Mouse (Mus musculus): ENCODE results near the gene Hkdc1. TPM values are rescaled to one million over a fixed set of nuclear protein-coding genes. Genes with fewer than 3 reads are reported as not detected.
"Not testable (repeated sequence)": the region's sequence is repeated elsewhere in the genome, so short reads cannot be mapped to it uniquely, and the experiment has no call there.

The Hkdc1 gene
- total RNA-seq (2014; fragmentation: Nextera tagmentation) = not detected in 2 replicates
- 0.05 and 0.06 TPM in 2 replicates for total RNA-seq (2017)
- polyA plus RNA-seq (2012) = 0.02 TPM in 1 of 2 replicates, not detected in the other

DNA sequence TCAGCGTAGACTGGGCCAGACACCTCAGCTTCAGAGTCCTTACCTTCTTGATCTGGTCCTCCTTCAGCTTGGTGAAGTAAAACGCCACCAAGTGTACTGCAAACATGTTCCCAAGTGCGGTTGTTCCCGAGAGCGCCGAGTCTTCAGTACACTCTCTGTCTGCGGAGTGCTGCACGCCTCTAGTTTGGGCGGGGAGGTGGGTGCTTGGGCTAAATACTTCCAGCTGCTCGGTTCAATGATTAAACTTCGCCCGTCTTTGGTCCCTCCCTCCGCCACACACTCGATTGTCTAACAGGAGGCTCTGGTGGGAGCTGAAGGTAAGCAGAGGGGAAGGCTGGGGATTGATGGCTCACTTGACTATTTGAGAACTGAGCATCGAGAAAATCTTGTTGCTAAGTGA lies at the start of gene Hkdc1:
Hkdc1 (minus strand) TSS at position 237 of the 400 bp plus-strand sequence.
- Histone ChIP-seq H3K36me3 (replicated peaks) (no peaks in the 10 kb centered on the region), H3K27me3 (ENCODE audit: insufficient read depth, low read length) (peaks cover 11% of the 10 kb centered on the region; the same call in 1 of the 2 replicates), H3K4me3 (ENCODE audit: low read depth, low read length) (no peak within 1 kb of the TSS), H3K9me3 (replicated peaks) (no peaks in the 10 kb centered on the region), H3K4me1 (ENCODE audit: insufficient read depth, low read depth, low read length) (peaks cover 5% of the 10 kb centered on the region)
- ATAC-seq (ENCODE audit: extremely low read depth, insufficient number of reproducible peaks, low FRiP score, poor library complexity, severe bottlenecking) = no peak
- TF ChIP-seq GATA2 (IDR thresholded peaks at IDR 0.05; ENCODE audit: borderline replicate concordance, low read depth, low read length) = no peak
- no peak for TF ChIP-seq CTCF (IDR thresholded peaks at IDR 0.05; ENCODE audit: low read depth, low read length)
- no peak for TF ChIP-seq GATA1 (IDR thresholded peaks at IDR 0.05; ENCODE audit: borderline replicate concordance, low read length)
- TF ChIP-seq TAL1 (conservative IDR thresholded peaks at IDR 0.05; ENCODE audit: low read depth, low read length) = no peak
- no peak for TF ChIP-seq POLR2AphosphoS5 (IDR thresholded peaks at IDR 0.05; ENCODE audit: insufficient replicate concordance, low read depth, low read length)
- no peak for DNase-seq (ENCODE audit: low spot score)

DNA sequence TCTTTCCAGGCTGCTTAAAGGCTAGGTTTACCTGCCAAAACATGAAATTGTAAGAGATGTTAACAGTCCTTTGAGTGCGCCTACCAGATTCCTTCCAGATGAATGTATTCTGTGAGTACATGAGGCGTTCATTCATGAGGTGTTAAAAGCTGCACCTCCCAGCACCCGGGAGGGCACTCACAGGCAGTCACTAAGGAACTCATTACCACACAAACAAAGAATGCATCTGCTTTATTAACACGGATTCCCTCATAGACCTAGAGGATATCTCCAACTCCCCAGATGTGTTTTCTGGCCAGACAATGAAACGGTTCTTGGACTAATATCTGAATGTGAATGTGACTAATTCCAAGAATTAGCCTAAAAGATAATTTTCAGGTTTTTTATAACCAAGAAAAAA lies 48.8 kb upstream of the Hkdc1 start:
- no peak for ATAC-seq (ENCODE audit: extremely low read depth, insufficient number of reproducible peaks, low FRiP score, poor library complexity, severe bottlenecking)
- Histone ChIP-seq H3K27me3 (ENCODE audit: insufficient read depth, low read length) (no peaks in the 10 kb centered on the region), H3K4me1 (ENCODE audit: insufficient read depth, low read depth, low read length) (peaks cover 8% of the 10 kb centered on the region; the same call in 1 of the 2 replicates), H3K9me3 (replicated peaks) (no peaks in the 10 kb centered on the region), H3K4me3 (ENCODE audit: low read depth, low read length) (no peak overlapping the region), H3K36me3 (replicated peaks) (peaks cover 52% of the 10 kb centered on the region)
- DNase-seq (ENCODE audit: low spot score) = no peak
- no peak for TF ChIP-seq POLR2AphosphoS5 (IDR thresholded peaks at IDR 0.05; ENCODE audit: insufficient replicate concordance, low read depth, low read length)
- no peak for TF ChIP-seq GATA2 (IDR thresholded peaks at IDR 0.05; ENCODE audit: borderline replicate concordance, low read depth, low read length)
- no peak for TF ChIP-seq TAL1 (conservative IDR thresholded peaks at IDR 0.05; ENCODE audit: low read depth, low read length)
- no peak for TF ChIP-seq GATA1 (IDR thresholded peaks at IDR 0.05; ENCODE audit: borderline replicate concordance, low read length)
- TF ChIP-seq CTCF (IDR thresholded peaks at IDR 0.05; ENCODE audit: low read depth, low read length) = no peak

DNA sequence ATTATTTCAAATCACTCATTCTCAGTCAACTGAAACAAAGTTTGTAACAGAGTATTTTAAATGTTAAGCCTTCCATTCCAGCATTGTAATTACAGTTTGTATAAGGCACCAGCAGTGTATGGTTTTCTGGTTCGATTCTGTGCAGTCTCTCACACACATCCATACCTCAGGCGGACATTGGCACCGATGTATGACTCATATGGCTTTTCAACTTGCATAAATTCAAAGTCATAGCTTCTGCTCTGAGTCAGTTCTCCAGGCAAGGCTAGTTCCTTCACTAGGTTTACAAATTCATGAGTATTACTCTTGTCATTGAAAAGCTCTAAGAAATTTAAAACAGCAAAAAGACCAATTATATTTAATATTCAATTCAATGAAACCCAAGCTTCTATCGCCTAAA lies 47.4 kb upstream of the Hkdc1 start:
- DNase-seq (ENCODE audit: low spot score) = no peak
- H3K4me3 ChIP-seq (ENCODE audit: low read depth, low read length) = no peak overlapping the region
- TF ChIP-seq CTCF (IDR thresholded peaks at IDR 0.05; ENCODE audit: low read depth, low read length) (no peak), POLR2AphosphoS5 (IDR thresholded peaks at IDR 0.05; ENCODE audit: insufficient replicate concordance, low read depth, low read length) (no peak), TAL1 (conservative IDR thresholded peaks at IDR 0.05; ENCODE audit: low read depth, low read length) (no peak), GATA1 (IDR thresholded peaks at IDR 0.05; ENCODE audit: borderline replicate concordance, low read length) (no peak), GATA2 (IDR thresholded peaks at IDR 0.05; ENCODE audit: borderline replicate concordance, low read depth, low read length) (no peak)

DNA sequence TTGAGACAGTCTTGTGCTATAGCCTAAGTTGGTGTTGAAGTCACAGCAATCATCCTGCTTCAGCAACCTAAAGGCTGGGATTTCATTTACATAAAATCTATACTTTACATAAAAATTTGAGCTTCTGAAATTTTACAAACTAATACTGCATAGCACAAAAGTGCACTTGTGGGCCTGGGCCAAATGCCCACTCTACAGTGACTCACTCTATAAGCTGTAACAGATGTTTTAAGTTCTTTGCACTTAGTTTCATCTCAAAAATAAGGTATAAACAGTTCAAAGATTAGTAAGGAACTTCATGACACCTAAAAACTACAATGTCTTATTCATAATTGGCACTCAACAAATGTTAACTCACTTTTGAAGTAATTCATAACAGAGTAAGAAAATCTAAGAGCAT lies 39.0 kb upstream of the Hkdc1 start:
- no peaks in the 10 kb centered on the region for H3K9me3 ChIP-seq (replicated peaks)
- peaks cover 73% of the 10 kb centered on the region for H3K36me3 ChIP-seq (replicated peaks)

More for the DNA sequence above, 47.4 kb upstream of the Hkdc1 start:
- no peaks in the 10 kb centered on the region for H3K27me3 ChIP-seq (ENCODE audit: insufficient read depth, low read length)
- ATAC-seq (ENCODE audit: extremely low read depth, insufficient number of reproducible peaks, low FRiP score, poor library complexity, severe bottlenecking) = no peak
- H3K4me1 ChIP-seq (ENCODE audit: insufficient read depth, low read depth, low read length) = peaks cover 8% of the 10 kb centered on the region; the same call in 1 of the 2 replicates
- peaks cover 48% of the 10 kb centered on the region for H3K36me3 ChIP-seq (replicated peaks)
- H3K9me3 ChIP-seq (replicated peaks) = no peaks in the 10 kb centered on the region

DNA sequence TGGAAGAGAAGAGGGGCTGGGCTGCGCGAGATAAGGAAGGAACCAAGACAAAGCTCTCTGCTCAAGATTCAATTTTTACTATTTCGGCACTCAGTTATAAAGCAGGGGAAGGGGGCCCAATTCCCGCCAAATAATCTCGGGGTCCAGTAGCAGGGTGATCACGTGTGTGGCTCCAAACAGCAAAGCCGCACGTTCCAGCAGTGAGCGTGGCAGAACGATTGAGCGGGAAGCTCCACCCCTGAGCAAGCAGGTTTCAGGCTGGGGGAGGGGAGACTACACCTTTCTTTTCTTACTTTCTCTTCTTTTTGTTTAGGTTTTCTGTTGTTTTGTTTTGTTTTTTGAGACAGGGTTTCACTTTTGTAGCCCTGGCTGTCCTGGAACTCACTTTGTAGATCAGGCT lies 29.7 kb upstream of the Hkdc1 start:
- DNase-seq (ENCODE audit: low spot score); H3K27me3 ChIP-seq (ENCODE audit: insufficient read depth, low read length); H3K4me3 ChIP-seq (ENCODE audit: low read depth, low read length); ATAC-seq (ENCODE audit: extremely low read depth, insufficient number of reproducible peaks, low FRiP score, poor library complexity, severe bottlenecking); H3K9me3 ChIP-seq (replicated peaks): not testable (repeated sequence)
- Histone ChIP-seq H3K4me1 (ENCODE audit: insufficient read depth, low read depth, low read length) (peaks cover 36% of the 10 kb centered on the region), H3K36me3 (replicated peaks) (peaks cover 49% of the 10 kb centered on the region)

More for the DNA sequence above, 39.0 kb upstream of the Hkdc1 start:
- no peak overlapping the region for H3K4me3 ChIP-seq (ENCODE audit: low read depth, low read length)
- DNase-seq (ENCODE audit: low spot score) (no peak), ATAC-seq (ENCODE audit: extremely low read depth, insufficient number of reproducible peaks, low FRiP score, poor library complexity, severe bottlenecking) (no peak)
- no peaks in the 10 kb centered on the region for H3K4me1 ChIP-seq (ENCODE audit: insufficient read depth, low read depth, low read length)
- no peaks in the 10 kb centered on the region for H3K27me3 ChIP-seq (ENCODE audit: insufficient read depth, low read length)
- TF ChIP-seq CTCF (IDR thresholded peaks at IDR 0.05; ENCODE audit: low read depth, low read length) = no peak
- no peak for TF ChIP-seq GATA2 (IDR thresholded peaks at IDR 0.05; ENCODE audit: borderline replicate concordance, low read depth, low read length)
- TF ChIP-seq TAL1 (conservative IDR thresholded peaks at IDR 0.05; ENCODE audit: low read depth, low read length) = no peak
- TF ChIP-seq POLR2AphosphoS5 (IDR thresholded peaks at IDR 0.05; ENCODE audit: insufficient replicate concordance, low read depth, low read length) = no peak
- TF ChIP-seq GATA1 (IDR thresholded peaks at IDR 0.05; ENCODE audit: borderline replicate concordance, low read length) = no peak

DNA sequence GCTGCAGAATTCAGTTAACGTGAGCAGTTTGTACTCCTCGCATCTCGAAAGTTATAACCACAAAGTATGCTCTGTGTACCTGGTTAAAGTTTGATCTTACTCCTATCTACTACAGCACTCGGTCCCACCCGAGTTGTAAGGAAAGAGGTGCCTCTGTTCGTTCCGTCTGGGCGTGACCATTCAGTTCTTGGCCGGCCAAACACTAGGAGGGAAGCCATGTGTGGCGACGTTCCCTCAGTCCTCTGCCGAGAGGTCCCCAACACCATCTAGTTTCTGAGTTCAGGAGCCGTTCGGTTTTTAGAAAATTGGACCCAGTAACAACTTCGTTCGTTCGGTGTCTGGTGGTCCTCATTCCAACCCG lies 28.0 kb upstream of the Hkdc1 start:
- DNase-seq (ENCODE audit: low spot score) = no peak
- H3K9me3 ChIP-seq (replicated peaks) = no peaks in the 10 kb centered on the region
- TF ChIP-seq GATA1 (IDR thresholded peaks at IDR 0.05; ENCODE audit: borderline replicate concordance, low read length) (no peak), CTCF (IDR thresholded peaks at IDR 0.05; ENCODE audit: low read depth, low read length) (no peak), POLR2AphosphoS5 (IDR thresholded peaks at IDR 0.05; ENCODE audit: insufficient replicate concordance, low read depth, low read length) (no peak), TAL1 (conservative IDR thresholded peaks at IDR 0.05; ENCODE audit: low read depth, low read length) (no peak), GATA2 (IDR thresholded peaks at IDR 0.05; ENCODE audit: borderline replicate concordance, low read depth, low read length) (no peak)
- no peaks in the 10 kb centered on the region for H3K27me3 ChIP-seq (ENCODE audit: insufficient read depth, low read length)
- peaks cover 36% of the 10 kb centered on the region for H3K4me1 ChIP-seq (ENCODE audit: insufficient read depth, low read depth, low read length)
- peak overlapping the region; percentile 88 for H3K4me3 ChIP-seq (ENCODE audit: low read depth, low read length)
- peaks cover 52% of the 10 kb centered on the region for H3K36me3 ChIP-seq (replicated peaks)
- ATAC-seq (ENCODE audit: extremely low read depth, insufficient number of reproducible peaks, low FRiP score, poor library complexity, severe bottlenecking) = no peak
